Mouse (Mus musculus): Measurements from ENCODE around the gene Gm42715.
"Not testable (repeated sequence)": the region's sequence is repeated elsewhere in the genome, so short reads cannot be mapped to it uniquely, and the experiment has no call there.

Gene Gm42715

DNA sequence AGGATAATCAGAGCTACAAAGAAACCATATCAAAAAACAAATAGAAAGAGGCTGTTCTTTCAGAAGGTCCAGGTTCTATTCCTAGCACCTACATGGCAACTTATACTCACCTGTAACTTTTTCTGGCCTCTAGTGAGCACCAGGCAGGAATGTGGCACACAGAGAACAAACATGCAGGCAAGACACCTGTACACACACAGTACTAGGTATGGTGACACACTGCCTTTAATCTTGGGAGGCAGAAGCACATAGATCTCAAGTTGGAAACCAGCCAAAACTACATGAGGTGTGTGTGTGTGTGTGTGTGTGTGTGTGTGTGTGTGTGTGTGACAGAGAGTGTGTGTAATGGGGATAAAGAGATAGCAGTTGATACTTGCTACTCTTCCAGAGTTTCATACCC, 24.7 kb upstream of the Gm42715 start:
- intact Hi-C loops (cut with DNase I), result loop anchor here (5.0 kb wide), 1 partner anchor 132 kb away; no protein-coding TSS in a partner anchor

DNA sequence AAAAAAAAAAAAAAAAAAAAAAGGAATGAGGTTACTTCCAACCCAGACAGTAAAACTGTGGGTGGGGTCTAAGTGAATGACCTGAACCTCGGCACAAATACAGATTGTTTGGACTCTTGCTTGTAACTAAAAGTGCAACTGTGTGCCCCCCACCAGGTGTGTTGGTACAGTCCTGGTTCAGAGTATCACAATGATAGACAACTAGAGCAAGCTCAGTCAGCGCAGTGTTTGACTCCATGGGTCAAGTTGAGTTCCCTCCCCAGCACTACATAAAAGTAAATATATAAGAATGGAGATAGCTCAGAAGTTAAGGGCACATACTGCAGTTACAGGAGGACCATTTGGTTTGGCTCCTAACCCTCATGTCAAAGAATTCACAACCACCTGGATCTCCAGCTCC, 22.0 kb upstream of the Gm42715 start:
- intact Hi-C loops (cut with DNase I), result loop anchor here (5.0 kb wide), 1 partner anchor 135 kb away; no protein-coding TSS in a partner anchor

DNA sequence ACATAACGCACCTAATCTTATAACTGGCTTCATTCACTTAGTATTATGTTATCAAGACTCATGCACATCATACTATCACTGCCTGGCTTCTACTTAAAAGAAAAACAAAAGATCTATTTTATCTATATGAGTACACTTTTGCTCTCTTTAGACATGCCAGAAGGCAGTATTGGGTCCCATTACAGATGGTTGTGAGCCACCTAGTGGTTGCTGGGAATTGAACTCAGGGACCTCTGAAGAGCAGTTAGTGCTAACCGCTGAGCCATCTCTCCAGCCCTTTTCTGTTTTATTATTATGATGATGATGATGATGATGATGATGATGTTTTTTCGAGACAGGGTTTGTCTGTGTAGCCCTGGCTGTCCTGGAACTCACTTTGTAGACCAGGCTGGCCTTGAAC, 21.0 kb upstream of the Gm42715 start:
- intact Hi-C loops (cut with DNase I), result loop anchor here (5.0 kb wide), 1 partner anchor 136 kb away; no protein-coding TSS in a partner anchor

DNA sequence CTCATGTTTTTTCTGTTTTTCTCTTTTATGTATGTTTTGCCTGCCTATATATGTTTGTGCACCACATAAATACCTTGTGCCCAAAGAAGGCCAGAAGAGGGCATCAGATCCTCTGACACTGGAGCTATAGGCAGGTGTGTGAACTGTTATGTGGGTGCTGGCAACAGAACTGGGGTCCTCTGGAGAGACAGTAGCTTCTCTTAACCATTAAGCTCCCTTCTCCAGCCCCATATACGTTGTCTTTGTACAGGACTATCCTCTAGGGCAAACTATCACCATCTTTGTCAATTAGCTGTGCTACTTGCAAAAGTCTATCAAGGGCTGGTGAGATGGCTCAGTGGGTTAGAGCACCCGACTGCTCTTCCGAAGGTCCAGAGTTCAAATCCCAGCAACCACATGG, 11.1 kb upstream of the Gm42715 start:
- intact Hi-C loops (cut with DNase I), result no loop called here

DNA sequence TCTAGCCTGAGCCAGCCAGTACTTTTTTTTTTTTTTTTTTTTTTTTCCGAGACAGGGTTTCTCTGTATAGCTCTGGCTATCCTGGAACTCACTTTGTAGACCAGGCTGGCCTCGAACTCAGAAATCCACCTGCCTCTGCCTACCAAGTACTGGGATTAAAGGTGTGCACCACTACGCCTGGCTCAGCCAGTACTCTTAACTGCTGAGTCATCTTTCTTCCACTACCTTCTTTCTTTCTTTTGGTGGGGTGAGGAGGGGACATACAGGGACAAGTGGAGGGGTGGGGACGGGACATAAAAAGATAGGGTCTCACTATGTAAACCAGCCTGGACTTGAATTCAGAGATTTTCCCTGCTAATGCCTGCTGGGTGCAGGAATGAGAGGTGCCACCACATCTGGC, 9.6 kb upstream of the Gm42715 start:
- intact Hi-C loops (cut with DNase I), result not testable (repeated sequence)

DNA sequence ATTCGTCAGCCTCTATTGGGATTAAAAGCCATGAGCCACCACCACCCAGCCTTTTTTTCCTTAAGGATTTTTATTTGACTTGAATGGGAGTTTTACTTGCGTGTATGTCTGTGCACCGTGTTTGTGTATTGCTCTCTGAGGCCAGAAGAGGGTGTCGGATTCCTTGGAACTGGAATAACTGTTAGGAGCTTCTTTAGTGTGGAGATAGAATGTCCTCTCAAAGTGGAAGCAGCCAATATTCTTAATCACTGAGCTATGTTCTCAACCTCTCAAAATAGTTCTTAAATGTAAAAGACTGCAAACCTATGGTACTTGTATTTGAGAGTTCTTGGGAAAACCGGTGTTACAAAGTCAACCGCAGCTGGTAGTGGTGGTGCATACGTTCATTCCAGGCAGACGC, 8.1 kb upstream of the Gm42715 start:
- intact Hi-C loops (cut with DNase I), result no loop called here

DNA sequence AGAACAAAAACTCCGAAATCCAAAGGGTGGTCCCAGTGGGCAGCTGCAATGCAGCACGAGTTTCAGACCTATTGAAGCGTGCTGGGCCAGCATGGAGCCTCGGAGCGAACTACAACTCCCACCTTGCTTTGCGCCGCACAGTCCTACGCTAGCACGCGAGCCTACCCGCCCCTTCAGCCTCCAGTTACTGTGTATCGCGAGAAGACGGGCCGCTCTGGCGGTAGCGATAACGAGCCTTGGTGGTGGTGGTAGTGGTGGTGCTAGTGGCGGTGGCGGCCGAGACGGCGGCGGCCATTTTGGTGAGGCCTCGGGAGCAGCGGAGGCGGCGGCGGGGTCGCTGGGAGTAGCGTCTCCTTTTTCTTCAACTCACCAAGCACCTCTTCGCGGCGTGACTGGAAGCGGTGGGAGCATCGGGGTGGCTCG, 7.6 kb upstream of the Gm42715 start, which contains the start of gene Srcap:
Gene Srcap, plus strand, starts transcription at position 176 of the 423 bp plus-strand sequence.
- intact Hi-C loops (cut with DNase I), result no loop called here

DNA sequence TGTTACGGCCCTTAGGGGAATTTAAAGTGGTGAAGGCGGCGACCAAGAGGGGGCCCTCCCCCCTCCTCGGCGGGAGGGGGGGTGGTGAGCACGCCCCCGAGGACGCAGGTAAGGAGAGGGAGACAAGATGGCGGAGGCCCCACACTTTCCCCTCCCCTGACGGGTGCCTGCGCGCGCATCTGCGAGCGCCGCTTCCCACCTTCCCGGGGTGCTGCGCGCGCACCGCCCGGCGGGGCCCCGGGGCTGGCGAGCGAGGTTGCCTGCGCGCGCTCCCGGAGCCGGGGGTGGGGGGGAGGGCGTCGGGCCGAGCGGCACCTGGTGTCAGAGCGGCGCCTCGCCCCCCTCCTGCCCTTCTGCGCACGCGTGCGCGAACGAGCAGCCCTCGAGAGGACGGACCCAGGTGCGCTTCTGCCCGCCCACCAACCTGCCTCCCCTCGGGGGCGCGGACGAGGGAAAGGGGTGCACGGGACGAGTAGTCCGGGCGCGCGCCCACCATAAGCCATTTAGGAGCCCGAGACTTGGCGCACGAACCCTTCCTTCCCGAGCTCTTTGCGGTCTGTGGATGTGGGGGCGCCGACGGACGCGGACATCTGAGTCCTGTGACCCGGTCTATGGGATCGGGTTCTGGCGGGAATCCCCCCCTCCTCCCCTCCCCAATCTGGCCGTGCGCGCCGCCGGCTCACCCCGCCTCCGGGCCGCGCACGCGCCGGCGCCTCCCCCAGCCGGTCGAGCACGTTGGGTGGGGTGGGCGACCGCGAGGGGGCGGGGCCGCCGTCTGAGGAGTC, 7.0 kb upstream of the Gm42715 start:
- intact Hi-C loops (cut with DNase I), result no loop called here

DNA sequence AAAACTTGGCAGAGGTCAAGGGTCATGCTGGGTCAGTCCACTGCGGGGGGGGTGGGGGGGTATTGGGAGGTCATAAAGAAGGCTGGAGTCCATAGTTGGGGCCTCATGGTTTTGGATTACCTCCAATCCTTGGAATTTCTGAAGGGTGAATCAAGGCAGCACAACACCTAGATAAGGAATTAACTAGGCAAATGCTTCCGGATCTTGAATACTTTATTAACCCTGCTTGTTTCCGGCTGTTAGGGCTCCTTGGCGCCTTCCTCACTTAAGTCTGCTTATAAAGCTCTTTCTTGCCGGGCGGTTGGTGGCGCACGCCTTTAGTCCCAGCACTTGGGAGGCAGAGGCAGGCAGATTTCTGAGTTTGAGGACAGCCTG, 6.4 kb upstream of the Gm42715 start:
- intact Hi-C loops (cut with DNase I), result no loop called here

DNA sequence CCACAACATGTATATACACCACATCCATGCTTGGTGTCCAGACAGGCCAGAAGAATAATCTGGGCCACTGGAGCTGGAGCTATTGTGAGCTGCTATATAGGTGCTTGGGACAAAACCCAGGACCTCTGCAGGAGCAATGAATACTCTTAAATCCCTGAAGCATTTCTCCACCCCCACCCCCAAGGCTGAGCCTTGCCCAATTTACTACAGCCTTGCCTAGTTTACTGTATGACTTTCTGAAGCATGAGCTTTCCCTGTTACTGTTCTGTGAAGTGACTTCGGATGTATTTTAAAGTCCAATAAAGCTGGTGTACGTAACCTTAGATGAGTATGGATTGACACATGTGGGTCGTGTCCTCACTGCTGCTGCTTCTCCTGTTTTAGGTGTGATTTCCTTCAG, 5.6 kb upstream of the Gm42715 start:
- intact Hi-C loops (cut with DNase I), result no loop called here

DNA sequence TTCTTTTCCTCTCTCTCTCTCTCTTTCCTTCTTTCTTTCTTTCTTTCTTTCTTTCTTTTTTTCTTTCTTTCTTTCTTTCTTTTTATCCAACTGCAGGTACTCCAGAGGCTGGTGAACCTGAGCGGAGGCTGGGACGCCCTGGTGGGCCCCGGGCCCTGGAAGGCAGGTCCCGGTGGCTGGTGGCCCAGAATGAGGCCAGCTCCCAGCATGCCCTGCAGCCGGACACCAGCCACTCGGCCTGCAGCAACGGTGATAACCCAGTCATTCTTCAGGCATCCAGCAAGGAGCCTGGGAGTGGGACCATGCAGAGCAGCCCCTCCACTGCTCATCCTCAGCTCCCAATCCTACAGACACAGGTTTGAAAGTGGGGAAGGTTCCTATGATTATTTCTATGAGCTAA, 3.5 kb upstream of the Gm42715 start:
- intact Hi-C loops (cut with DNase I), result no loop called here

DNA sequence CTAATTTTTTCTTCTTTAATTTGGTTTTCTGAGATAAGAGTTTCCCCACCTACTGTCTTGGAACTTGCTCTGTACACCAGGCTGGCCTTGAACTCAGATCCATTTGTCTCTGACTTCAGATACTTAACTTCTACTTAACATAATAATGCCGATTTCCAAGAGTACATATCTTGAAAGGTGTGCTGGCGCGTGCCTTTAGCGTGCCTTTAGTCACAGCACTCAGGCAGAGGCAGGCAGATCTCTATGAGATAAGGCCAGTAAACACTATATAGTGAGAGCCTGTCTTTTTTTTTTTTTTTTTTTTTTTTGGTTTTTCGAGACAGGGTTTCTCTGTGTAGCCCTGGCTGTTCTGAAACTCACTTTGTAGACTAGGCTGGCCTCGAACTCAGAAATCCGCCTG, 3.0 kb upstream of the Gm42715 start:
- intact Hi-C loops (cut with DNase I), result no loop called here

DNA sequence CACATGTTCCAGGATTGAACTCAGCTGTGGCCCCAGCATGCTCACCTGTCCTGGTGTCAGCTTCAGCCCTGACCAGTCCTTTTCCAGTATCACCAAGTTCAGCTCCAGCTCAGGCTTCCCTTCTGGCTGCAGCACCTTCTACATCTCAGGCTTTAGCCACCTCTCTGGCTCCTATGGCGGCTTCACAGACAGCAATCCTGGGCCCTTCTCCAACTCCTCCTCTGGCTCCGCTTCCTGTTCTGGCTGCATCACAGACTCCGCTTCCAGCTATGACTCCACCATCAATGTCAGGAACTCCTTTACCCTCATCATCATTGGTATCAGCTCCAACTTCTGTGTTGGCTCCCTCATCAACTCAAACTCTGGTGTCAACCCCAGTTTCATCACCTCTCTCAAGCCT, 22.3 kb downstream of the Gm42715 start:
- intact Hi-C loops (cut with DNase I), result no loop called here

DNA sequence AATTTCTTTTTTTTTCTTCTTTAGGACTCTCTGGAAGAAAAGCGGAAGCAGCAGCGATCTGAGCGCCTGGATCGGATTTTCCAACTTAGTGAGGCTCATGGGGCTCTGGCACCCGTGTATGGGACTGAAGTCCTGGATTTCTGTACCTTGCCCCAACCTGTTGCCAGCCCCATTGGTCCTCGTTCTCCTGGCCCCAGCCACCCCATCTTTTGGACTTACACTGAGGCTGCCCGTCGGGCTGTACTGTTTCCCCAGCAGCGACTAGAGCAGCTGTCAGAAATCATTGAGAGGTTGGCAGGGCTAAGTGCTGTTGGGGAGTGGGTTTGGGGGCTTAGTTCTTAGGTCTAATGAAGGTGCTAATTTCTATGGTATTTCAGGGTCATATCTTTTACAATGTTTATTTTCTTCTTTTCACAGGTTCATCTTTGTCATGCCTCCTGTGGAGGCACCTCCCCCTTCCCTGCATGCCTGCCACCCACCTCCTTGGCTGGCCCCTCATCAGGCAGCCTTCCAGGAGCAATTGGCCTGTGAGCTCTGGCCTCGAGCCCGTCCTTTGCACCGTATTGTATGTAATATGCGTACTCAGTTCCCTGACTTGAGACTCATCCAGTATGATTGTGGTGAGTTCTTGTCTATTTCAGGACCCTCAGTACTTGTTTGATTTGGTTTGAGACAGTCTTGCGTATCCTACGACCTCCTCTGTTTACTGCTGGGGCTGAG, 29.9 kb downstream of the Gm42715 start:
- intact Hi-C loops (cut with DNase I), result loop anchor here (2.0 kb wide), 1 partner anchor 16 kb away; no protein-coding TSS in a partner anchor

DNA sequence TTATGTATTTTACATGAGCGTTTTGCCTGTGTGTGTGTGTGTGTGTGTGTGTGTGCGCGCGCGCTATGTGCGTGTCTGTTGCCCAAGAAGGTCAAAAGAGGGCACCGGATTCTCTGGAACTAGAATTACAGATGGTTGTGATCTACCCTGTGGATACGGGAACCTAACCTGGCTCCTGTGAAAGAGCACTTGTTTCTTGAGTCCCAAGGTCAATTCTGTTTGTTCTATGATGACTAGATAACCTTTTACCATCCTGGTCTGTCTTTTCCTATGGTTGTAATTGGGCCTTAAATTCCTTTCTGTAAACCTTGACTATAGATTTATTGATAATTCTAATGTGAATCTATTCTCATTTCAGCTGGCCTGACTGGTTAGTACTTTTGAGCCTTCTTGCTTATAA, 32.2 kb downstream of the Gm42715 start:
- intact Hi-C loops (cut with DNase I), result no loop called here

DNA sequence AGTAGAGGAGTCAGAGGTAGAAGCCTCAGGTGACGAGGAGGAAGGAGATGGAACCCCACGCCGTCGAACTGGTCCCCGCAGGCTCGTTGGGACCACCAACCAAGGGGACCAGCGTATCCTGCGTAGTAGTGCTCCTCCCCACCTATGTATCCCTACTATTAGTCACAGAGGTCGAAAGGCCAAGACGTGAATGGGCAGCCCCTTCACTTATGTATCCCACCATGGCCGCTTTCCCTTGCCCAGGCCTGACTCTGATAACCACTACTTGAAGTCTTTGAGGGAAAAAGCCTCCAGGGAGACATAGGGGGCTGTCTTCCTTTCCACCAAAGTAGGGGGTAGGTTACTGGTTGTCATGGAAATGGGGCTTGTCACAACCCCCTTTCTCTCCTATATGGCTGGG, 41.2 kb downstream of the Gm42715 start:
- intact Hi-C loops (cut with DNase I), result no loop called here

DNA sequence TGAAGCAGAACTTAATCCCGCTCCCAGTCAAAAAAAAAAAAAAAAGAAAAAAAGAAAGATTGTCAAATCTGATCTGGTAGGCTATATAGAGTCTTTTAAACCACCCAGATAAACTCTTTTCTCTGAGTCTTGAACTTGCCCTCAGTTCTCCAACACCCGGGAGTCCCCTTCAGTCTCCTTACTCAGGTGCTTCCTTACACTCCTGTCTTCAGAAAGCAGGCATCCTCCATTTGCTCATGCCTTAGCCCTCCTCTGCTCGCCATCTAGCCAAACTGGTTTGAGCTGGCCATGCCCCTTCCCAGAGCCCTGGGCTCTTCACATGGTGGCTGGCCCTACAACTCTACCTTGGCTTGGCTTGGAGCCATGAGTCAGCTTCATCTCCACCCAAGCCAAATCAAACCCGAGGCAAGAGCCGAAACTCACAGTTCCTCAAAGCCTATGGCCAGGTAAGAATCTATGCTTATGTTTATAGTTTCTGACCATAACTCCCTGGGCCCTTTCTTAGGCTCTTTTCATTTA, 42.0 kb downstream of the Gm42715 start, which contains the start of gene Tmem265:
Gene Tmem265, plus strand, starts transcription at position 51 of the 519 bp plus-strand sequence.
- intact Hi-C loops (cut with DNase I), result no loop called here

DNA sequence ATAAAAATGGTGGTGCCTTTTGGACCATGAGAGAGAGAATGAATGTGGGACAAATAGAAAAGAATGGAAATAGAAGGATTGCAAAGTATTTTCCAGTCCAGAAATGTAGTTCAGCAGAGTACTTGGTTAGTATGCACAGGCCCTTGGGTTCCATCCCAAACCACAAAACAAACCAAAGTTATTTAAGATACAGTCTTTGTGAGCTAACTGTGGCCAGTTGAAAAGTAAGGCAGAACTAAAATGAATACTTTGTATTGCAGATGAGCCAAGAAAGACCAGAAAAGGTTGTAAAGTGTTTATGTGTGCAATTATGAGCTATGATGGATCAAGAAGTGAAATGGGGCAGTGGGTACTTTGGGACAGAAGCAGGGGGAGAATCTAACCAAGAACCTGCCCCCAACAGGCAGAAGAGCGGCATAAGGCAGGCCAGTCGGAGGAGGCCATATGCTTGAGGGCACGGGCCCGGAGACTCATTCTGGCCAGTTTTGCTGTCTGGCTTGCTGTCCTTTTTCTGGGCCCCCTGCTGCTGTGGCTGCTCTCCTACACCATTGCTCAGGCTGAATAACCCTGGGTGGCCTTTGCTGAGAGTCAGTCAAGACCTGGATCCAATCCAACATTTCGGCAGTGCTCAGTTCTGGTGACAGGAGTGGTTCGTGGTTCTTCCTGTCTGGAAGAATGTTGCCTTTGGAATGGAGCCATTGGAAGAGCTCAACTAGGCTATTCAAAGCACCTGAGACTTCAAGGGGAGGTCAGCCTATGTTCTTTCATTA, 45.2 kb downstream of the Gm42715 start:
- intact Hi-C loops (cut with DNase I), result no loop called here

DNA sequence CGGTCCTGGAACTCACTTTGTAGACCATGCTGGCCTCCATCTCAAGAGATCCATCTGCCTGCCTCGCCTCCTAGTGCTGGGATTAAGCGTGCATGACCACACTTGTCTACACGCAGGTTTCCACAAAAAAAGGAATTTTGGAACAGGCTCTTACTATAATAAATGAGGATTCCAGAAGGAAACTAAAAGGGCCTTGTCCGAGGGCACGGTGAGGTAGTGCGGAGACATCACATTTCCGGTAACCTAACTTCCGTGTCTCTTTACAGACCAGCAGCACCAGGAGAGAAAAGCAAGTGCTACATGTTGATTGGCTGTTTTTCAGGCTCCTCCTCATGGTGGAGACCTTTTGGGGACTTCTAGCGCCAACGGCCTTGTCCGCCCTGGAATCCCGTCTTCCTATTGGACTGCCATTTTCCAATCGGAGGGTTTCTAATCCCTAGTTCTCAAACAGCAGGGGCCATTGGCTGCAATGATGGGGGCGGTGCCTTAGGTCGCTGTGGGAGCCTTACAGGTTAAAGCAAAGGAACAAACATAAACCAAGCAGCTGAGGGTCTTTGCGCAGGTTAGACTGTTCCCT, 53.6 kb downstream of the Gm42715 start, which contains the start of gene Phkg2:
Gene Phkg2, plus strand, starts transcription at position 446 of the 577 bp plus-strand sequence.
- intact Hi-C loops (cut with DNase I), result no loop called here

DNA sequence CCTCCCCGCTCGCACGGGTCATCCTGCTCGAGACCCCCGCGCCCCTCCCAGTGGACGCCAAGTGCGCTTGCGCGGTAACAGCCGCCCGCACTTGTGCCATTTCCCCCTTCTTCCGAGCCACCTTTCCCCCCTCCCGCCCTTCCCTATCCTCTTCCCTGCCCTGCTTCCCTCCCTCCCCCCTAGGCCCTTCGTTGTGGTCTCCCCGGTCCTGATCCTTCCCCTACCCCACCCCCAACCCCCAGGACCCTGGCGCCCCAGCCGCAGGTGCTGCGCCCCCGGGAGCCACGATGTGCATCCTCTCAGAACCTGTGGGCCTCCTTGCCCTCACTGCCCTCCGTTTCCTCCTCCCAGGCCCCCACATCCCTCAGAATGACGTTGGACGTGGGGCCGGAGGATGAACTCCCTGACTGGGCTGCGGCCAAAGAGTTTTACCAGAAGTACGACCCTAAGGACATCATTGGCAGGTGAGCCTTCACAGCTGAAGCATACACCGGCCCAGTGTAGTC, 54.2 kb downstream of the Gm42715 start:
- intact Hi-C loops (cut with DNase I), result no loop called here

DNA sequence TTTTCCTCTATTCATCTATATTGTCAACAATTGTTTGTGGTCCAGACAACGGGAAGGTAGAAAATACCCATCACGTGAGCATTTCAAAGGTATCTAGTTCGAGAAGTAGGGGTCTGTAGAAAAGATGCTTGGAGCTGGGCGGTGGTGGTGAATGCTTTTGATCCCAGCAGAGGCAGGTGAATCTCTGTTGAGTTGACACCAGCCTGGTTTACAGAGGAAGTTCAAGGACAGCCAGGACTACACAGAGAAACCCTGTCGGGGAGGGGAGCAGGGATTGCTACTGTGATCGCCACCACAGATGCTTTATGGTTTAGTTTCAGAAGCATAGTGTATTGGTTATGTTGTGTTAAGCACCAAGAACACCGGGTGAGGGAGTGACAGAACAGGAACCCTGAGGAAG, 54.7 kb downstream of the Gm42715 start:
- intact Hi-C loops (cut with DNase I), result no loop called here
